Mouse (Mus musculus) midbrain, postnatal 0 days (tissue): Measurements from ENCODE around the gene Prdm1. TPM values are rescaled to one million over a fixed set of nuclear protein-coding genes. Genes with fewer than 3 reads are reported as not detected.

Experiments used
- ATAC-seq: fragments of 200-750 bp; cut with Nextera tagmentation; 2 replicates; pipeline ENCODE4 v1.8.0; 2017; ENCODE audit warnings: moderate number of reproducible peaks, mild to moderate bottlenecking, moderate TSS enrichment, moderate library complexity; ENCODE audit not compliant: low FRiP score
- DNase-seq: peaks from one replicate; pipeline ENCODE4 v3.0.0-alpha.2; 2015; ENCODE audit warnings: low spot score
- H3K27ac ChIP-seq: fragments of 300-500 bp; sonication (generic); 2 replicates; pipeline ENCODE4 v1.5.1; 2014; ENCODE audit warnings: low read depth, mild to moderate bottlenecking, low read length, mixed read lengths
- H3K27me3 ChIP-seq: fragments of 300-500 bp; sonication (generic); 2 replicates; pipeline ENCODE4 v1.6.1; 2014; ENCODE audit warnings: low read length, control low read depth, mixed read lengths; ENCODE audit not compliant: insufficient read depth
- H3K36me3 ChIP-seq: fragments of 300-500 bp; sonication (generic); 2 replicates; pipeline ENCODE4 v1.6.1; 2014; ENCODE audit warnings: low read length, control low read depth, mixed read lengths; ENCODE audit not compliant: insufficient read depth
- H3K4me1 ChIP-seq: fragments of 300-500 bp; sonication (generic); 2 replicates; pipeline ENCODE4 v1.6.1; 2014; ENCODE audit warnings: mild to moderate bottlenecking, control low read depth, antibody characterized with exemption, low read length, mixed read lengths; ENCODE audit not compliant: insufficient read depth
- H3K4me2 ChIP-seq: fragments of 300-500 bp; sonication (generic); 2 replicates; pipeline ENCODE4 v1.6.1; 2014; ENCODE audit warnings: low read depth, mild to moderate bottlenecking, low read length, mixed read lengths; ENCODE audit not compliant: poor library complexity, severe bottlenecking
- H3K4me3 ChIP-seq: fragments of 300-500 bp; sonication (generic); 2 replicates; pipeline ENCODE4 v1.5.1; 2014; ENCODE audit warnings: low read depth, mild to moderate bottlenecking, low read length, moderate library complexity
- H3K9ac ChIP-seq: fragments of 300-500 bp; sonication (generic); replicated peaks from 2 replicates; pipeline ENCODE4 v1.6.1; 2014; ENCODE audit warnings: mild to moderate bottlenecking, low read length, moderate library complexity, mixed read lengths; ENCODE audit not compliant: poor library complexity, severe bottlenecking
- H3K9me3 ChIP-seq: fragments of 300-500 bp; sonication (generic); 2 replicates; pipeline ENCODE4 v1.6.1; 2016; ENCODE audit warnings: low read length, control low read depth
- CTCF ChIP-seq: IDR thresholded peaks from 2 replicates; pipeline ENCODE4 v1.5.1; 2016; ENCODE audit warnings: antibody characterized with exemption, mild to moderate bottlenecking
- WGBS: fragments of 180-500 bp; shearing (Covaris S2); extraction: QIAGEN DNeasy Blood & Tissue Kit; methylation state at CpG from one replicate; pipeline ENCODE4 v1.1.7; 2014; 5-methylcytosine and 5-hydroxymethylcytosine counted together
- polyA plus RNA-seq: library from polyadenylated mRNA; unstranded; fragments of >200 nt; fragmentation: Nextera tagmentation; extraction: Ambion mirVana; gene quantifications from 2 replicates; pipeline ENCODE4 v1.2.1, GENCODE M21; 2015
- total RNA-seq: library from RNA; depleted of rRNA; stranded (reverse); fragments of >200 nt; gene quantifications from 2 replicates; pipeline ENCODE4 v1.2.3, GENCODE M21; 2014

The Prdm1 gene
- total and polyA plus RNA-seq, 2 experiments from 2014 or later: 0.12 to 2.0 TPM

DNA sequence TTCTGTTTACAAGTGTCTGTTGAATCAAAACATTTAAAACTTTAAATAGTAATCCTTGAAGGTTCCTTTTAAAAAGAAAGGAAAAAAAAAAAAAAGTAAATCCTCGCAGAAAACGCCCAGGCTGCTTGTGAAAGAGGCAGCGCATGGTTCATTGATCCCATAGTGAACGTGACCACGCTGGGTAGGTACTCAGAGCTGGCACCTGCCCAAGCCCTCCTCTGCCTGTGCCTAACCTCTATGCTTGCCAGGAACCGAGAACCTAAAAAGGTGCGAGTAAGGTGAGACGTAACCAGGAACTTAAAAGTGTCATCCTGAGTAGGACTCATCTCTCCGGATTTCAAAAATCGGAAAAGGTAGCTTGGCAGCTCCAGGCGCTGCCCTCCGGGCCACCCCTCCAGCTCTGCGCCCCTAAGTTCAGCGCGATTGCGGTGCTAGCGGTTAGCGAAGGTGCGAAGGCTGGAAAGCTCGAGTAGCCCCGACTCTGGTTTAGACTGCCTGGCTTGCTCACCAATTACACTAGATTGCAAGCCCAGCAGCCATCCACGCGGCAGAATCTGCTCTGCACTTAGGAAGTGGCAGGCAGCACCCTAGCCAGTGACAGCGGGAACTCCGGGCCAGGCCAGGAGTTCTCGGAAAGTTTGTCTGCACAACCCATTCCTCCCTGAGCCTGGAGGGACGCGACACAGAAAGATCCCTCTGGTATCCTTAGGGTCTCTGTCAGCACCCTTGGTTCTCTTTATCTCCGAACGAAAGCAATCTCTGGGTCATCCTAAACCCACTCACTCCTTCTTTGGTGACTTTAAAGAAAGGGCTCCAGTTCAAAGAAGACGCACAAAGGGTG is 1.3 kb downstream of the Prdm1 start:
- H3K4me1 ChIP-seq: no peaks in the 10 kb centered on the region
- H3K36me3 ChIP-seq: no peaks in the 10 kb centered on the region
- H3K27ac ChIP-seq: no peak overlapping the region
- H3K9me3 ChIP-seq: no peaks in the 10 kb centered on the region
- DNase-seq (no peak), ATAC-seq (no peak)
- H3K9ac ChIP-seq: no peak overlapping the region
- H3K27me3 ChIP-seq: peaks cover 38% of the 10 kb centered on the region
- 2% methylated on average over 31 of the region's 31 CpGs for WGBS
- H3K4me2 ChIP-seq: peak overlapping the region; percentile 34
- no peak for TF ChIP-seq CTCF
- H3K4me3 ChIP-seq: peak overlapping the region; percentile 20

DNA sequence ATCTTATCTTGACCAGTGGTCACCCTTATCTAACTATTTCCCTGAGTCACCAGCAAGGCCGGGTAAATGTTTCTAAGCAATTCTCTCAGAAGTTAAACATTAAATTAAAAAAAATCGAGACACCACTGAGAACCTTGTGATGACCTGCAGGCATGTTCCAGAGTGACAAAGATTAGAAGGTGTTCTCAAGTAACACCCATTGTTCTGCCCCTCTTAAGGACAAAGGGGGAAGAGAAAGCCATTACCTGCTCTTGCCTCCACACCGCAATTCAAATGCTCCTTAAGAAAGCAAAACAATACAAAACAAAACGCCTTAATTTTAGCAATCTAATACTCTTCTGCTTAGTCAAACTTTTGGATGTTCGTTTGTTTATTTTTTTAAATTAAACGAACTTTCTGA is 8.1 kb downstream of the Prdm1 start:
- Histone ChIP-seq H3K4me3 (no peak overlapping the region), H3K4me1 (no peaks in the 10 kb centered on the region), H3K9ac (no peak overlapping the region), H3K9me3 (no peaks in the 10 kb centered on the region), H3K36me3 (no peaks in the 10 kb centered on the region), H3K4me2 (no peak overlapping the region), H3K27me3 (peaks cover 8% of the 10 kb centered on the region; the same call in 1 of the 2 replicates), H3K27ac (no peak overlapping the region)
- 43% methylated on average over 6 of the region's 6 CpGs for WGBS
- DNase-seq (no peak), ATAC-seq (no peak)
- TF ChIP-seq CTCF: no peak

DNA sequence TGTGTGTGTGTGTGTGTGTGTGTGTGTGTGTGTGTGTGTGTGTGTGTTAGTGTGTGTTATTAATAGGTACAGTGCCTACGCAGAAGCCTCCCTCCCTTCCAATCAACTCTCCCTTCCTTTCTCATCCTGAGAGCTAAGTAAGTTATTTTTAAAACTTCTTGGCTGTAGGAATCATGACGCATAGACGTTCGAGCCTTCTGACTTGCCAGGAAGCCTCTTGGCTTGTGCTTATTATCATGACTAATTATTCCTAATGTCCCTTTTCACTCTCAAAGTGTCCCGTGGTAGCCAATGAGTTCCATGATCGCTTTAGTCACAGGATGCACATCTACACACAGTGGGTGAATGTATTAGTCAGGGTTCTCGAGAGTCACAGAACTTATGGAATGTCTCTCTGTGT is 9.7 kb downstream of the Prdm1 start:
- Histone ChIP-seq H3K36me3 (no peaks in the 10 kb centered on the region), H3K9me3 (no peaks in the 10 kb centered on the region), H3K9ac (no peak overlapping the region), H3K4me1 (no peaks in the 10 kb centered on the region), H3K27ac (no peak overlapping the region), H3K4me3 (no peak overlapping the region), H3K4me2 (no peak overlapping the region), H3K27me3 (no peaks in the 10 kb centered on the region)
- no peak for ATAC-seq
- DNase-seq: no peak
- WGBS: 79% methylated on average over 7 of the region's 7 CpGs
- no peak for TF ChIP-seq CTCF

DNA sequence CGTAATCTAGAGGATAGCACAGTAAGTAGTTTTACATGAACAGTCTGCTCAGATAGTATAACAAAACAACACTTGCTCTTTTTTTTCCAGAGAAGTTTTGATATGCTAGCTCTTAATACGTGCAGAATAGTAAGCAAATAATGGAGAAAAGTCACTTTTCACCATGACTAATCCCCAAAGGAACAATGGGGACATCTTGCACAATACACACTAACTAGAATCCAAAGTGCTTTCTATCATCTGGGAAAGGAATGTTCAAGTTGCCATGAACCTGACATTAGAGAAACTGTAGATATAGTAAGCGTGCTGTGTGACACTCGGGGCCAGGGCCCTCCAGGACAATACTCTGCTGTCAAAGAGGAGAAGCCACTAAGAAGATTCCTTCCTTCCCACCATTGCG is 15.2 kb downstream of the Prdm1 start:
- 78% methylated on average over 5 of the region's 5 CpGs for WGBS
- no peak overlapping the region for H3K9ac ChIP-seq
- no peak overlapping the region for H3K4me3 ChIP-seq
- H3K27me3 ChIP-seq: no peaks in the 10 kb centered on the region
- no peak overlapping the region for H3K4me2 ChIP-seq
- no peaks in the 10 kb centered on the region for H3K9me3 ChIP-seq
- H3K27ac ChIP-seq: no peak overlapping the region
- DNase-seq (no peak), ATAC-seq (no peak)
- no peaks in the 10 kb centered on the region for H3K36me3 ChIP-seq
- no peaks in the 10 kb centered on the region for H3K4me1 ChIP-seq
- no peak for TF ChIP-seq CTCF

DNA sequence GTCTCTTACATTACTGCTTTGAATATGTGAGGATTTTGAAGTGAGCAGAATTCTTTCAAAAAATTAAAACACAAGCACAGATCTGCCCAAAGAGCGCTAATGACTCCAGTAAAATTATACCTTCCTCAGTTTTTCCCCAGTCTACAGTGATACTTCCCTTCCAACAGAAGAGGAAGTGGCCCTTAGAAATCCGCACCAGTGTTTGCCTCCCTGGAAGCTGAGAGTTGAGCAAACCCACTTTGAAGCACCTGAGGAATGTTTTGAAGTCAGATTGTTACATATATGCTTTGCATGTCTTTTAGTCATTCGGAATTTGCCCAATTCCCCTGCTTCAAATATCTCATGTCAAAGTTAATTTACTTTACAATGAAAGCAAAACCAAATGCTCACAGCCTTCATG is 17.3 kb downstream of the Prdm1 start:
- no peak for DNase-seq
- 95% methylated on average over 3 of the region's 3 CpGs for WGBS

DNA sequence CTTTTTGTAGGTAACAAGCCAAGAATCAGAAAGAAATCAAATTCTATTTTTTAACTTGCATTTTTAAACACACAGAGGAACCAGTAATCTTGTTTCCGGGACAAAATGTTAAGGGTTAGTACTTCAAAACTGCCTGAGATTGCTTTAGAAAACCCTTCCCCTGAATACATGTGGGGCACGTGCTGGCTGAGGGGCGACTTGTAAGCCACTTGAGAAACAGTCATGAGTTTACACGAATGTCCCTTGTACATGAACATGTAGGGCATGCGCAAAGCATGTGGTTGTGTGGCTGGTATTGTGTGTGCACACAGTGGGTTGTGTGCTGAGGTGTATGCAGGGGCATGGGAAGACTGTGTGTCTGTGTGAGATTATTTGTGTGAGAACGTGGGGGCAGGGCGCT is 19.7 kb downstream of the Prdm1 start:
- no peaks in the 10 kb centered on the region for H3K4me1 ChIP-seq
- H3K27me3 ChIP-seq: no peaks in the 10 kb centered on the region
- H3K4me3 ChIP-seq: no peak overlapping the region
- ATAC-seq (no peak), DNase-seq (no peak)
- H3K9me3 ChIP-seq: no peaks in the 10 kb centered on the region
- no peak overlapping the region for H3K9ac ChIP-seq
- H3K36me3 ChIP-seq: no peaks in the 10 kb centered on the region
- H3K27ac ChIP-seq: no peak overlapping the region
- no peak overlapping the region for H3K4me2 ChIP-seq
- WGBS: 96% methylated on average over 7 of the region's 7 CpGs
- no peak for TF ChIP-seq CTCF

More for the DNA sequence above, 17.3 kb downstream of the Prdm1 start:
- Histone ChIP-seq H3K27ac (no peak overlapping the region), H3K27me3 (no peaks in the 10 kb centered on the region), H3K9ac (no peak overlapping the region), H3K4me1 (no peaks in the 10 kb centered on the region), H3K9me3 (no peaks in the 10 kb centered on the region), H3K36me3 (no peaks in the 10 kb centered on the region), H3K4me2 (no peak overlapping the region), H3K4me3 (no peak overlapping the region)
- TF ChIP-seq CTCF: no peak
- no peak for ATAC-seq
